Mouse (Mus musculus) embryo, embryonic 10 days (tissue): Measurements from ENCODE around the gene Ube2b.

Experiments used
- DNase-seq: peaks from one replicate; pipeline ENCODE4 v3.0.0-alpha.2; 2015; ENCODE audit warnings: low spot score

Ube2b gene

DNA sequence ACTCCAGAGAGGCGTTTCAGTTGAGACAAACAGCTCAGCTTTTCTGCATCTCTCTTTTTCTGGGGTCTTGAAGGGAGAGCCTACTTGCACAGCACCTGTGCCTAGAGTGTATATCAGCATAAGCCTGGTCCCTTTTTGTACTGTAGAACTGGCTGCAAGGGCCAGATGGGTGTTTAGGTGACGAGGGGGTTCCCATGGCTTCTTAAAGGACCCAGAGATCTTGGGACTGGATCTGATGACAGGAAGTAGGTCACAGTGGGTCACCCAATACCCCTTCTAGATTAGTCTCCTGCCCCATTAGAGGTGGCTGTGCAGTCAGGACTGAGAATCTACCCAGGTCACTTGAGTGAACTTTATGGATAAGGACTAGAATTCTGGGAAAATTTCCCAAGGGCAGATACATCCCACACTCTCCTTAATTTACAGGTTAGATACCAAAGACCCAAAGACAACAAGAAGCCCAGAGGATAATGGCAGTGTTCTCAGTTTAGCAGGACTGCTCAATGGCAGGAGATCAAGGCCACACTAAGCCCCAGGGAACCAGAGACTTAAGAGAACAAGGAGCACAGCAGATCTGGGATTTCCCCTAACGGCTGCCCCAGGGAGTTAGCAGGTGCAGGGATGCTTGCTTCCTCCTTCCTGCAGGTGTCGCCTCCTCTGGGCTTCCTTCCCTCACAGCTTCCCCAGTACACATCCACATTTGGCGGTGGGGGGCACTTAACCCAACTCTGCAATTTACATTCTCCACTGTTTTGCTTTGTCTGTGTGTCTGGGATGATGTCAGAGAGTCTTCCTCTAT, 64.7 kb downstream of the Ube2b start:
- no peak for DNase-seq
